Comparison of ENCODE assay signal across 9 mouse cellular contexts in the genomic region with DNA sequence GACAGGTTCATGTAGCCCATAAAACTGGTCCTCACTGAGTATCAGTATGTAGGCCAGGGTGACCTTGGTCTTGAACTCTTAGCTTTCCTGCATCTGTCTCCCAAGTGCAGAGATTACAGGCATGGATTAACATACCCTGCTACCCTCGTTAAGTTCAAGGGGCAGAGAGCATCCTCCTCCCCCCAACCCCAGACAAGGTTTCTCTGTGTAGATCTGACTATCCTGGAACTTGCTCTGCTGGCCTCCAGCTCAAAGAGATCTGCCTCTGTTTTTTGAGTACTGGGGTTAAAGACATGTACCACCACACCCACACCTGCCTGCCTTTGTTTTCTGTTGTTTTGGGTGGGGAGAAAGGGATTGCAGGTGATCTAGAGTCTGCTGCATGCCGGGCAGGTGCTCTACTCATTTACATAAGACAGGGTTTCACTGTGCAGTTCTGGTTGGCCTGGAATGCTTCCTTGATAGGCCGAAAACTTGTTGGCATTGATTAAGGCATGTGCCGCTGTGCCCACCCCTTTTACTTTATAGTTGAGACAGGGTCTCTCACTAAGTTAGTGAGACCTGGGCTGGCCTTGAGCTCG. TPM values are rescaled to one million over a fixed set of nuclear protein-coding genes. Genes with fewer than 3 reads are reported as not detected.
DNase-seq lines count a peak whose midpoint lies in the region; ATAC-seq and TF ChIP-seq lines count a peak whose summit lies in the region.
"Had no signal": no experiment of that assay in that cellular context is flagged by ENCODE, and none has a peak within 500 bp of the region (broad histone marks: within the 10 kb centered on the region; RNA-seq: fewer than 3 reads in every experiment).

No protein-coding gene starts in this region.

- no peak for DNase-seq in hindbrain, embryonic 10.5 days (ENCODE audit: low spot score)
- DNase-seq in ZHBTc4 (ENCODE audit: low read depth, low spot score), result peak; percentile 50
- DNase-seq in midbrain, postnatal 0 days (ENCODE audit: low spot score), result no peak
- DNase-seq in embryo, embryonic 10 days (ENCODE audit: low spot score), result no peak
- DNase-seq in lung, adult 18-20 months, result no peak
- DNase-seq: kidney, postnatal 25 days; thymus, postnatal 25 days had no signal

- peaks cover 4% of the 10 kb centered on the region; the same call in 1 of the 2 replicates for H3K9me3 ChIP-seq in hindbrain, embryonic 10.5 days
- H3K9me3 ChIP-seq in hindbrain, embryonic 16.5 days (ENCODE audit: control insufficient read depth, low read length), result no peaks in the 10 kb centered on the region
- H3K9me3 ChIP-seq in hindbrain, embryonic 15.5 days, result no peaks in the 10 kb centered on the region
- no peaks in the 10 kb centered on the region for H3K9me3 ChIP-seq in midbrain, postnatal 0 days (ENCODE audit: low read length)

- peak overlapping the region; percentile 76; the same call in 1 of the 2 replicates for H3K4me3 ChIP-seq in hindbrain, embryonic 10.5 days
- no peak overlapping the region for H3K4me3 ChIP-seq in hindbrain, embryonic 16.5 days (ENCODE audit: low read length)
- H3K4me3 ChIP-seq in hindbrain, embryonic 15.5 days, result no peak overlapping the region
- H3K4me3 ChIP-seq in midbrain, postnatal 0 days (ENCODE audit: low read depth, low read length), result no peak overlapping the region

- H3K4me2 ChIP-seq in hindbrain, embryonic 16.5 days (ENCODE audit: low read length), result no peak overlapping the region
- H3K4me2 ChIP-seq in hindbrain, embryonic 15.5 days, result peak overlapping the region; percentile 83; the same call in 1 of the 2 replicates
- H3K4me2 ChIP-seq in midbrain, postnatal 0 days (ENCODE audit: low read depth, low read length, poor library complexity, severe bottlenecking), result no peak overlapping the region

- peak overlapping the region; percentile 99 for H3K27ac ChIP-seq in hindbrain, embryonic 10.5 days
- no peak overlapping the region for H3K27ac ChIP-seq in hindbrain, embryonic 16.5 days (ENCODE audit: low read depth, low read length)
- peak overlapping the region; percentile 99; the same call in 1 of the 2 replicates for H3K27ac ChIP-seq in hindbrain, embryonic 15.5 days (replicated peaks)
- H3K27ac ChIP-seq in midbrain, postnatal 0 days (ENCODE audit: low read depth, low read length), result peak overlapping the region; percentile 100; the same call in 1 of the 2 replicates

- TF ChIP-seq CTCF in midbrain, postnatal 0 days (IDR thresholded peaks at IDR 0.05), result no peak

- no peak overlapping the region; the same call in 1 of the 2 replicates for H3K9ac ChIP-seq in hindbrain, embryonic 16.5 days (ENCODE audit: low read depth, low read length)
- no peak overlapping the region for H3K9ac ChIP-seq in hindbrain, embryonic 15.5 days
- H3K9ac ChIP-seq in midbrain, postnatal 0 days (replicated peaks; ENCODE audit: low read length, poor library complexity, severe bottlenecking), result no peak overlapping the region

- H3K4me1 ChIP-seq in hindbrain, embryonic 10.5 days (replicated peaks), result peaks cover 32% of the 10 kb centered on the region
- peaks cover 16% of the 10 kb centered on the region for H3K4me1 ChIP-seq in hindbrain, embryonic 16.5 days (ENCODE audit: control insufficient read depth, insufficient read depth, low read depth, low read length)
- peaks cover 24% of the 10 kb centered on the region for H3K4me1 ChIP-seq in hindbrain, embryonic 15.5 days (replicated peaks)
- peaks cover 15% of the 10 kb centered on the region; the same call in 1 of the 2 replicates for H3K4me1 ChIP-seq in midbrain, postnatal 0 days (ENCODE audit: insufficient read depth, low read length)

- WGBS in hindbrain, embryonic 10.5 days, result 88% methylated on average over 5 of the region's 5 CpGs
- WGBS in hindbrain, embryonic 16.5 days, result 87% methylated on average over 5 of the region's 5 CpGs
- 91% methylated on average over 5 of the region's 5 CpGs for WGBS in hindbrain, embryonic 15.5 days
- 89% methylated on average over 5 of the region's 5 CpGs for WGBS in midbrain, postnatal 0 days

- peaks cover 45% of the 10 kb centered on the region for H3K36me3 ChIP-seq in hindbrain, embryonic 10.5 days
- peaks cover 7% of the 10 kb centered on the region for H3K36me3 ChIP-seq in hindbrain, embryonic 16.5 days (ENCODE audit: control insufficient read depth, insufficient read depth, low read length)
- H3K36me3 ChIP-seq in hindbrain, embryonic 15.5 days, result peaks cover 31% of the 10 kb centered on the region
- peaks cover 30% of the 10 kb centered on the region for H3K36me3 ChIP-seq in midbrain, postnatal 0 days (ENCODE audit: insufficient read depth, low read length)

- no peaks in the 10 kb centered on the region for H3K27me3 ChIP-seq in hindbrain, embryonic 10.5 days (ENCODE audit: insufficient read depth, poor library complexity, severe bottlenecking)
- no peaks in the 10 kb centered on the region for H3K27me3 ChIP-seq in hindbrain, embryonic 16.5 days (replicated peaks; ENCODE audit: control insufficient read depth, insufficient read depth, low read length)
- no peaks in the 10 kb centered on the region for H3K27me3 ChIP-seq in hindbrain, embryonic 15.5 days
- no peaks in the 10 kb centered on the region for H3K27me3 ChIP-seq in midbrain, postnatal 0 days (ENCODE audit: insufficient read depth, low read length)

- no peak for ATAC-seq in hindbrain, embryonic 16.5 days
- no peak for ATAC-seq in hindbrain, embryonic 15.5 days (ENCODE audit: low FRiP score, low read depth)
- ATAC-seq in midbrain, postnatal 0 days (ENCODE audit: low FRiP score), result no peak

RNA-seq across cellular contexts. Expression of a gene that starts 1.6 kb away (rescaled TPM):
- 21.7 and 26.7 TPM in 2 replicates for polyA plus RNA-seq in hindbrain, embryonic 10.5 days (2016; fragmentation: Nextera tagmentation; extraction: Ambion mirVana)
- 18.7 and 19.9 TPM in 2 replicates for polyA plus RNA-seq in hindbrain, embryonic 16.5 days (2015; fragmentation: Nextera tagmentation; extraction: Ambion mirVana)
- 20.9 TPM in 2 replicates for polyA plus RNA-seq in hindbrain, embryonic 15.5 days (2015; fragmentation: Nextera tagmentation; extraction: Ambion mirVana)
- 30.6 and 36.2 TPM in 2 replicates for total RNA-seq in midbrain, postnatal 0 days (2014; rRNA removed)
- 17.9 TPM in 2 replicates for polyA plus RNA-seq in midbrain, postnatal 0 days (2015; fragmentation: Nextera tagmentation; extraction: Ambion mirVana)
